Mouse (Mus musculus) stomach, postnatal 0 days (tissue): Measurements from ENCODE around the gene Cox7b2.

Experiments used
- CTCF ChIP-seq: IDR thresholded peaks from 2 replicates; pipeline ENCODE4 v1.5.1; 2016; ENCODE audit warnings: antibody characterized with exemption, low read depth, mild to moderate bottlenecking, moderate library complexity
- EP300 ChIP-seq: optimal IDR thresholded peaks from 2 replicates; pipeline ENCODE3; 2016; ENCODE audit warnings: antibody characterized with exemption

DNA sequence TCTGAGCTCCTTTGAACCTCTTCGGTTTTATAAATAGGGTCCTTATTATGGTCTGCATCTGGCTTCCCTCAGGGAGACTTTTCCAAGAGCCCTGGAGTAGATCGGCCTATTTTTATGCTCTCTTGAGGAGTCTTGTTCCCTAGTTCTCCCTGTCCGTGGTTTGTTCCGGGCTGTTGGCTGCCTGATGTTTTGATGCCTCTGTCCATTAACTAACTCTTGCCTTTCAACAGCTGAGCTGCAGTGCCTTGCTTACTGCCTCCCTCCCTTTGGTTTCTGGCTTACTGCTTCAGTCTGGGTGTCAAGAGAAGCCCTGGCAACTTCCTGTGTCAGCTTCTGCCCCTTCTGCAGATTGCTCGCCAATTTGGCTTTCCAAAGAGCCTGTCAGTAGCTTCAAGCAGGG is 52.4 kb downstream of the Cox7b2 start:
- no peak for TF ChIP-seq CTCF
- TF ChIP-seq EP300: no peak
